8 mouse cellular contexts compared by ENCODE assay signal in the genomic region with DNA sequence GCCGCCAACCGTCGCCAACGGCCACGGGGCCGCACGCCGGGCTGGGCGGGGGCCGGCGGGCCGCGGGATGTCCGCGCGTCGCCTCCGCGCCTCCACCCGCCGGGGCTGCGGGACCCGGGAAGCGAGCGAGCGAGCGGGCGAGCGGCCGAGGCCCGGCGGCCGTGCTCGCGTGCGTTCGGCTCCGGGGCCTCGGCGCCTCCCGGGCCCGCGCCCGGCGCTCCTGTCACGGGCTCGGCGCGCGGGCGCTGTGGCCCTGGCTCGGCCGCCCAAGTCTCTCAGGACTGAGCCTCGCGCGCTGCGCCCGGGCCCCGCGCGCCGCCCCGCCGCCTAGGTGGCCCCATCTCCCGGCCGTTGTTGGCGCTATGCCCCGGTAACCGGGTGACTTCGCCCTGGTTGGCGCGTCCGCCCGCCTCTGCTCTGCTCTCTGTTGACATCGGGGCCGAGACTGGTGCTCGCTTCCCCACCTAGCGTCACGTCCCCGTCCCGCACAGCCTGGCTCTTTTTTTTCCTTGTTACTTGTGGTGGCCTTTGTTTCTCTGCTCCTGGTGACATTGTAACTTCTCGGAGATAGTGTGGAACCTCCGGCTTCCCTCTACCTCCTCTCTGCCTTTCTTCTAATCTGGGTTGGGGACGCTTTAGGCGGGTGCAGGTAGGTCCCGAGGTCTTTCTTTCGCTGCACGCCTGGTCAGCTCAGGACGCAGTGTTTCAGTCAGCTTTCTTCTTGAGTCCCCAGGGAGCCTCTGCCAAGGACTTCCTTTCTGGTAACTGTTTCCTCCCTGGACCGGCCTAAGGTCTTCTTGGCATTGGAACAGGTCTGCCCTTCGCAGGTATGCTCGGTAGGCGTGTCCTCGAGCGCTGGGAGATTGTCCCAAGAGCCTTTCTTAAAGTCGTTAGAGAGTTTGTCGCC. TPM values are rescaled to one million over a fixed set of nuclear protein-coding genes. Genes with fewer than 3 reads are reported as not detected.
DNase-seq lines count a peak whose midpoint lies in the region; ATAC-seq and TF ChIP-seq lines count a peak whose summit lies in the region.

No protein-coding gene starts in this region.

- peak; percentile 81 for DNase-seq in MN1 (ENCODE audit: low spot score)
- DNase-seq in cerebellum, adult 11-12 months: peak; percentile 85
- peak; percentile 55 for DNase-seq in forebrain, postnatal 0 days
- peak; percentile 46 to 50 for DNase-seq in layer of hippocampus, postnatal 25 days (ENCODE audit: extremely low spot score in 1 of 2, low spot score in 1 of 2)
- DNase-seq in lung, postnatal 36 days: peak; percentile 79
- no peak for DNase-seq in ovary, adult 18-20 months (ENCODE audit: low spot score)

- no peaks in the 10 kb centered on the region for H3K9me3 ChIP-seq in forebrain, postnatal 0 days (ENCODE audit: low read length)
- H3K9me3 ChIP-seq in hindbrain, embryonic 12.5 days (replicated peaks): no peaks in the 10 kb centered on the region

- H3K36me3 ChIP-seq in forebrain, postnatal 0 days (ENCODE audit: insufficient read depth): peaks cover 5% of the 10 kb centered on the region
- peaks cover 17% of the 10 kb centered on the region for H3K36me3 ChIP-seq in hindbrain, embryonic 12.5 days
- H3K36me3 ChIP-seq in small intestine, adult 2 months (ENCODE audit: control insufficient read depth, insufficient read depth, low read length): peaks cover under 1% of the 10 kb centered on the region; the same call in 1 of the 2 replicates

- H3K4me2 ChIP-seq in forebrain, postnatal 0 days (ENCODE audit: low read depth): peak overlapping the region; percentile 93
- peak overlapping the region; percentile 93 for H3K4me2 ChIP-seq in hindbrain, embryonic 12.5 days (replicated peaks)

- peak overlapping the region; percentile 91 for H3K9ac ChIP-seq in forebrain, postnatal 0 days
- peak overlapping the region; percentile 99 for H3K9ac ChIP-seq in hindbrain, embryonic 12.5 days

- peaks cover 17% of the 10 kb centered on the region for H3K4me1 ChIP-seq in forebrain, postnatal 0 days (ENCODE audit: insufficient read depth)
- peaks cover 49% of the 10 kb centered on the region for H3K4me1 ChIP-seq in hindbrain, embryonic 12.5 days
- peaks cover 21% of the 10 kb centered on the region for H3K4me1 ChIP-seq in small intestine, adult 2 months (ENCODE audit: control insufficient read depth, insufficient read depth, insufficient read length, low read length)

- TF ChIP-seq POLR2A in small intestine, adult 2 months (IDR thresholded peaks at IDR 0.05; ENCODE audit: low read depth, low read length): peak; percentile 84; the same call in 1 of the 2 replicates

- peak; percentile 1; the same call in 1 of the 2 replicates for ATAC-seq in forebrain, postnatal 0 days
- ATAC-seq in hindbrain, embryonic 12.5 days (ENCODE audit: low FRiP score): peak; percentile 18

- 3% methylated on average over 80 of the region's 97 CpGs for WGBS in forebrain, postnatal 0 days
- 1% methylated on average over 90 of the region's 97 CpGs for WGBS in hindbrain, embryonic 12.5 days
- WGBS in small intestine, adult 2 months: 2% methylated on average over 97 of the region's 97 CpGs

- no peaks in the 10 kb centered on the region for H3K27me3 ChIP-seq in forebrain, postnatal 0 days (ENCODE audit: insufficient read depth, low read length)
- H3K27me3 ChIP-seq in hindbrain, embryonic 12.5 days: no peaks in the 10 kb centered on the region
- H3K27me3 ChIP-seq in small intestine, adult 2 months (ENCODE audit: control insufficient read depth, insufficient read depth, low read length): no peaks in the 10 kb centered on the region

- peak; percentile 55 for TF ChIP-seq CTCF in forebrain, postnatal 0 days (IDR thresholded peaks at IDR 0.05; ENCODE audit: low read depth)
- TF ChIP-seq CTCF in small intestine, adult 2 months (IDR thresholded peaks at IDR 0.05; ENCODE audit: extremely low read depth, insufficient read length, insufficient replicate concordance, low read depth, low read length): peak; percentile 14; the same call in 1 of the 2 replicates

- H3K4me3 ChIP-seq in forebrain, postnatal 0 days (ENCODE audit: low read depth, low read length): peak overlapping the region; percentile 68
- H3K4me3 ChIP-seq in hindbrain, embryonic 12.5 days: peak overlapping the region; percentile 97
- H3K4me3 ChIP-seq in small intestine, adult 2 months (ENCODE audit: low read depth, low read length): peak overlapping the region; percentile 84

- H3K27ac ChIP-seq in forebrain, postnatal 0 days (ENCODE audit: low read depth, low read length): peak overlapping the region; percentile 97
- peak overlapping the region; percentile 94 for H3K27ac ChIP-seq in hindbrain, embryonic 12.5 days
- H3K27ac ChIP-seq in small intestine, adult 2 months (ENCODE audit: insufficient read depth, low read depth, low read length): peak overlapping the region; percentile 97

RNA-seq across cellular contexts. Expression of a gene that starts 1.5 kb away (rescaled TPM):
- total RNA-seq in forebrain, postnatal 0 days (2014; rRNA removed): 37.9 and 44.1 TPM in 2 replicates
- 29.3 and 30.0 TPM in 2 replicates for polyA plus RNA-seq in forebrain, postnatal 0 days (2015; fragmentation: Nextera tagmentation; extraction: Ambion mirVana)
- 48.3 and 57.3 TPM in 2 replicates for polyA plus RNA-seq in hindbrain, embryonic 12.5 days (2016; fragmentation: Nextera tagmentation; extraction: Ambion mirVana)
- 10 to 100 TPM; 39.4 to 41.7 TPM for total RNA-seq in layer of hippocampus, postnatal 25 days (2021)
- polyA plus RNA-seq in small intestine, adult 2 months (2012; rRNA removed): 24.7 and 34.3 TPM in 2 replicates

RNA-seq across cellular contexts. Expression of a gene that starts 6.3 kb away (rescaled TPM):
- 0.23 TPM in 1 of 2 replicates, not detected in the other for total RNA-seq in forebrain, postnatal 0 days (2014; rRNA removed)
- polyA plus RNA-seq in forebrain, postnatal 0 days (2015; fragmentation: Nextera tagmentation; extraction: Ambion mirVana): 0.48 and 0.52 TPM in 2 replicates
- 0.18 TPM in 1 of 2 replicates, not detected in the other for polyA plus RNA-seq in hindbrain, embryonic 12.5 days (2016; fragmentation: Nextera tagmentation; extraction: Ambion mirVana)
- total RNA-seq in layer of hippocampus, postnatal 25 days (2021): not detected
- polyA plus RNA-seq in small intestine, adult 2 months (2012; rRNA removed): 0.11 TPM in 1 of 2 replicates, not detected in the other

RNA-seq across cellular contexts. Expression of a gene that starts 43.5 kb away (rescaled TPM):
- total RNA-seq in forebrain, postnatal 0 days (2014; rRNA removed): 58.1 and 99.4 TPM in 2 replicates
- 64.7 and 67.9 TPM in 2 replicates for polyA plus RNA-seq in forebrain, postnatal 0 days (2015; fragmentation: Nextera tagmentation; extraction: Ambion mirVana)
- polyA plus RNA-seq in hindbrain, embryonic 12.5 days (2016; fragmentation: Nextera tagmentation; extraction: Ambion mirVana): 29.4 and 33.2 TPM in 2 replicates
- total RNA-seq in layer of hippocampus, postnatal 25 days (2021): 10 to 100 TPM; 66.6 to 75.5 TPM
- polyA plus RNA-seq in small intestine, adult 2 months (2012; rRNA removed): 10.9 and 11.5 TPM in 2 replicates
